Mouse (Mus musculus) myocyte (in vitro differentiated cells): Measurements from ENCODE around the gene Acer2. TPM values are rescaled to one million over a fixed set of nuclear protein-coding genes. Genes with fewer than 3 reads are reported as not detected.

Experiments used
- H3K27me3 ChIP-seq: one replicate; pipeline ENCODE4 v1.6.1; 2011; ENCODE audit not compliant: control insufficient read depth, insufficient read depth, insufficient read length
- H3K36me3 ChIP-seq: one replicate; pipeline ENCODE4 v1.6.1; 2011; ENCODE audit not compliant: control insufficient read depth, insufficient read depth
- H3K4me2 ChIP-seq: one replicate; pipeline ENCODE4 v1.6.1; 2011; ENCODE audit warnings: low read depth, control low read depth
- H3K4me3 ChIP-seq: one replicate; pipeline ENCODE4 v1.5.1; 2011; ENCODE audit warnings: mild to moderate bottlenecking, control low read depth, moderate library complexity
- H3K79me2 ChIP-seq: one replicate; pipeline ENCODE4 v1.6.1; 2011; ENCODE audit not compliant: control insufficient read depth, insufficient read depth
- H3ac ChIP-seq: one replicate; pipeline ENCODE4 v1.6.1; 2011; ENCODE audit not compliant: control insufficient read depth, insufficient read length
- CEBPB ChIP-seq: IDR thresholded peaks from 2 replicates; pipeline ENCODE4 v1.6.1; 2011; ENCODE audit warnings: mild to moderate bottlenecking, moderate library complexity; ENCODE audit not compliant: poor library complexity, insufficient read depth, severe bottlenecking
- E2F4 ChIP-seq: IDR thresholded peaks from one replicate; pipeline ENCODE4 v1.6.1; 2011; ENCODE audit warnings: mild to moderate bottlenecking, control low read depth, moderate library complexity; ENCODE audit not compliant: insufficient read depth
- MAX ChIP-seq: IDR thresholded peaks from one replicate; pipeline ENCODE4 v1.6.1; 2011; ENCODE audit warnings: low read depth, mild to moderate bottlenecking, control low read depth
- MYOD1 ChIP-seq, 3 experiments: IDR thresholded peaks; one replicate each; pipeline ENCODE4 v1.6.1; 2011; ENCODE audit warnings: control low read depth in 2 of 3, low read depth in 2 of 3, mild to moderate bottlenecking in 2 of 3, moderate library complexity in 1 of 3; ENCODE audit not compliant: insufficient read length in 2 of 3, control insufficient read depth in 1 of 3
- MYOG ChIP-seq, 3 experiments: IDR thresholded peaks; one replicate each; pipeline ENCODE4 v1.6.1; 2011; ENCODE audit warnings: control low read depth in 2 of 3, low read depth in 2 of 3, mild to moderate bottlenecking in 2 of 3; ENCODE audit not compliant: insufficient read length in 2 of 3, control insufficient read depth in 1 of 3, insufficient read depth in 1 of 3
- POLR2A ChIP-seq: IDR thresholded peaks from one replicate; pipeline ENCODE4 v1.6.1; 2011; ENCODE audit warnings: low read depth, mild to moderate bottlenecking, control low read depth, moderate library complexity; ENCODE audit not compliant: insufficient read length
- POLR2AphosphoS2 ChIP-seq: IDR thresholded peaks from one replicate; pipeline ENCODE4 v1.6.1; 2011; ENCODE audit warnings: low read depth, control low read depth; ENCODE audit not compliant: insufficient read length
- REST ChIP-seq: IDR thresholded peaks from one replicate; pipeline ENCODE4 v1.6.1; 2011; ENCODE audit warnings: mild to moderate bottlenecking, control low read depth, moderate library complexity; ENCODE audit not compliant: insufficient read depth, insufficient read length
- SRF ChIP-seq: IDR thresholded peaks from one replicate; pipeline ENCODE4 v1.6.1; 2011; ENCODE audit warnings: low read depth; ENCODE audit not compliant: control insufficient read depth, insufficient read length
- TCF12 ChIP-seq: IDR thresholded peaks from one replicate; pipeline ENCODE4 v1.6.1; 2011; ENCODE audit warnings: mild to moderate bottlenecking, control low read depth; ENCODE audit not compliant: poor library complexity, insufficient read depth, severe bottlenecking
- TCF3 ChIP-seq: IDR thresholded peaks from one replicate; pipeline ENCODE4 v1.6.1; 2011; ENCODE audit warnings: low read depth, control low read depth; ENCODE audit not compliant: insufficient read length
- USF1 ChIP-seq: IDR thresholded peaks from one replicate; pipeline ENCODE4 v1.6.1; 2011; ENCODE audit warnings: low read depth, mild to moderate bottlenecking, control low read depth, moderate library complexity
- polyA plus RNA-seq: library from polyadenylated mRNA; unstranded; fragments of >200 nt; fragmentation: generic; extraction: Trizol; gene quantifications from one replicate; pipeline ENCODE4 v1.2.1, GENCODE M21; 2012; ENCODE audit warnings: missing spikeins

Acer2 gene
- polyA plus RNA-seq, 1 experiment: 0.01 TPM

GRCm38 (mm10) chr4:86943296-86943695, 69.1 kb downstream of the Acer2 start:
- no peak overlapping the region for H3K4me3 ChIP-seq
- no peak overlapping the region for H3K4me2 ChIP-seq
- no peak overlapping the region for H3ac ChIP-seq
- no peaks in the 10 kb centered on the region for H3K27me3 ChIP-seq
- no peaks in the 10 kb centered on the region for H3K79me2 ChIP-seq
- TF ChIP-seq MYOG (IDR thresholded peaks at IDR 0.05; ENCODE audit: control insufficient read depth in 1 of 3, insufficient read depth in 1 of 3, insufficient read length in 2 of 3, low read depth in 2 of 3): no peak
- H3K36me3 ChIP-seq: no peaks in the 10 kb centered on the region

GRCm38 (mm10) chr4:86948794-86949193, 74.6 kb downstream of the Acer2 start:
- Histone ChIP-seq H3K4me3 (no peak overlapping the region), H3K27me3 (no peaks in the 10 kb centered on the region), H3K79me2 (no peaks in the 10 kb centered on the region), H3K4me2 (no peak overlapping the region), H3K36me3 (no peaks in the 10 kb centered on the region), H3ac (no peak overlapping the region)
- TF ChIP-seq MYOG (IDR thresholded peaks at IDR 0.05; ENCODE audit: control insufficient read depth in 1 of 3, insufficient read depth in 1 of 3, insufficient read length in 2 of 3, low read depth in 2 of 3) (no peak), TCF3 (no peak), USF1 (no peak), MYOD1 (IDR thresholded peaks at IDR 0.05; ENCODE audit: control insufficient read depth in 1 of 3, insufficient read length in 2 of 3, low read depth in 2 of 3) (no peak), TCF12 (no peak), CEBPB (no peak), POLR2AphosphoS2 (no peak), E2F4 (no peak), POLR2A (no peak), MAX (no peak), REST (no peak), SRF (no peak)

GRCm38 (mm10) chr4:86953519-86953918, 79.3 kb downstream of the Acer2 start:
- Histone ChIP-seq H3K4me3 (no peak overlapping the region), H3ac (no peak overlapping the region), H3K4me2 (no peak overlapping the region), H3K79me2 (no peaks in the 10 kb centered on the region), H3K27me3 (no peaks in the 10 kb centered on the region), H3K36me3 (no peaks in the 10 kb centered on the region)
- TF ChIP-seq MYOD1 (IDR thresholded peaks at IDR 0.05; ENCODE audit: control insufficient read depth in 1 of 3, insufficient read length in 2 of 3, low read depth in 2 of 3) (no peak), CEBPB (no peak)

- no peaks in the 10 kb centered on the region for H3K79me2 ChIP-seq
- H3K4me3 ChIP-seq: no peak overlapping the region
- H3K27me3 ChIP-seq: no peaks in the 10 kb centered on the region
- H3K36me3 ChIP-seq: no peaks in the 10 kb centered on the region
- H3K4me2 ChIP-seq: no peak overlapping the region
- TF ChIP-seq MYOG (IDR thresholded peaks at IDR 0.05; ENCODE audit: control insufficient read depth in 1 of 3, insufficient read depth in 1 of 3, insufficient read length in 2 of 3, low read depth in 2 of 3) (no peak), E2F4 (no peak), TCF12 (no peak)
- H3ac ChIP-seq: no peak overlapping the region
These were observed 81.3 kb downstream of the Acer2 start for GRCm38 (mm10) chr4:86955448-86955847.

GRCm38 (mm10) chr4:86957576-86958411, 83.6 kb downstream of the Acer2 start:
- Histone ChIP-seq H3K27me3 (no peaks in the 10 kb centered on the region), H3K36me3 (no peaks in the 10 kb centered on the region), H3K79me2 (no peaks in the 10 kb centered on the region), H3ac (no peak overlapping the region), H3K4me3 (no peak overlapping the region), H3K4me2 (no peak overlapping the region)
- TF ChIP-seq MYOD1 (IDR thresholded peaks at IDR 0.05; ENCODE audit: control insufficient read depth in 1 of 3, insufficient read length in 2 of 3, low read depth in 2 of 3): no peak
- no peak for TF ChIP-seq REST
- TF ChIP-seq TCF3: no peak
- TF ChIP-seq MYOG (IDR thresholded peaks at IDR 0.05; ENCODE audit: control insufficient read depth in 1 of 3, insufficient read depth in 1 of 3, insufficient read length in 2 of 3, low read depth in 2 of 3): no peak
- TF ChIP-seq TCF12: no peak
- no peak for TF ChIP-seq USF1
- TF ChIP-seq SRF: no peak
- TF ChIP-seq CEBPB: no peak
- TF ChIP-seq E2F4: no peak
- TF ChIP-seq MAX: no peak
- TF ChIP-seq POLR2AphosphoS2: no peak
- TF ChIP-seq POLR2A: no peak
